Mouse (Mus musculus): ENCODE results near the gene Fbln2. TPM values are rescaled to one million over a fixed set of nuclear protein-coding genes. Genes with fewer than 3 reads are reported as not detected.
A peak's percentile ranks its signal among the peaks of the same experiment; 100 is the strongest.

Fbln2 gene
- polyA plus RNA-seq, 1 experiment from 2014 or later = 19.5 TPM

- ATAC-seq = no peak
- no peaks in the 10 kb centered on the region for H3K36me3 ChIP-seq (ENCODE audit: control insufficient read depth, insufficient read depth)
- H3K4me3 ChIP-seq (ENCODE audit: low read depth, low read length) = no peak overlapping the region
- peaks cover 25% of the 10 kb centered on the region; the same call in 1 of the 2 replicates for H3K27me3 ChIP-seq (replicated peaks; ENCODE audit: control insufficient read depth, insufficient read depth, low read length)
- no peaks in the 10 kb centered on the region for H3K9me3 ChIP-seq (ENCODE audit: control insufficient read depth)
- H3K4me1 ChIP-seq (replicated peaks; ENCODE audit: control insufficient read depth, insufficient read depth, low read length) = no peaks in the 10 kb centered on the region
- no peak overlapping the region for H3K9ac ChIP-seq (ENCODE audit: low read depth, low read length)
- no peak overlapping the region for H3K27ac ChIP-seq (ENCODE audit: low read depth, low read length)
- 18% methylated on average over 2 of the region's 2 CpGs for WGBS
- no peak for TF ChIP-seq CTCF (IDR thresholded peaks at IDR 0.05; ENCODE audit: low read depth)
- no peak overlapping the region for H3K4me2 ChIP-seq (replicated peaks; ENCODE audit: low read depth)
Measured at GRCm38 (mm10) chr6:91209780-91210179, 2.5 kb upstream of the Fbln2 start.

- no peak for ATAC-seq
- no peak for TF ChIP-seq CTCF (IDR thresholded peaks at IDR 0.05; ENCODE audit: low read depth)
- no peak overlapping the region for H3K4me2 ChIP-seq (replicated peaks; ENCODE audit: low read depth)
- no peaks in the 10 kb centered on the region for H3K4me1 ChIP-seq (replicated peaks; ENCODE audit: control insufficient read depth, insufficient read depth, low read length)
- WGBS = 44% methylated on average over 3 of the region's 3 CpGs
- no peak overlapping the region for H3K4me3 ChIP-seq (ENCODE audit: low read depth, low read length)
- H3K27me3 ChIP-seq (replicated peaks; ENCODE audit: control insufficient read depth, insufficient read depth, low read length) = peaks cover 25% of the 10 kb centered on the region; the same call in 1 of the 2 replicates
- H3K9ac ChIP-seq (ENCODE audit: low read depth, low read length) = no peak overlapping the region
- no peaks in the 10 kb centered on the region for H3K9me3 ChIP-seq (ENCODE audit: control insufficient read depth)
- H3K36me3 ChIP-seq (ENCODE audit: control insufficient read depth, insufficient read depth) = no peaks in the 10 kb centered on the region
- no peak overlapping the region for H3K27ac ChIP-seq (ENCODE audit: low read depth, low read length)
Measured at GRCm38 (mm10) chr6:91210852-91211251, 1.4 kb upstream of the Fbln2 start.

- Histone ChIP-seq H3K9ac (ENCODE audit: low read depth, low read length) (no peak overlapping the region), H3K4me1 (replicated peaks; ENCODE audit: control insufficient read depth, insufficient read depth, low read length) (no peaks in the 10 kb centered on the region), H3K4me2 (replicated peaks; ENCODE audit: low read depth) (peak overlapping the region; percentile 55), H3K4me3 (ENCODE audit: low read depth, low read length) (peak overlapping the region; percentile 20; the same call in 1 of the 2 replicates), H3K27me3 (replicated peaks; ENCODE audit: control insufficient read depth, insufficient read depth, low read length) (peaks cover 25% of the 10 kb centered on the region; the same call in 1 of the 2 replicates), H3K36me3 (ENCODE audit: control insufficient read depth, insufficient read depth) (no peaks in the 10 kb centered on the region), H3K9me3 (ENCODE audit: control insufficient read depth) (no peaks in the 10 kb centered on the region), H3K27ac (ENCODE audit: low read depth, low read length) (no peak overlapping the region)
- 2% methylated on average over 29 of the region's 29 CpGs for WGBS
- ATAC-seq = peak; percentile 13; the same call in 1 of the 2 replicates
- no peak for TF ChIP-seq CTCF (IDR thresholded peaks at IDR 0.05; ENCODE audit: low read depth)
Measured at GRCm38 (mm10) chr6:91212571-91212970, 316 bp downstream of the Fbln2 start.

GRCm38 (mm10) chr6:91213287-91214218 lies 1.3 kb downstream of the Fbln2 start:
- Histone ChIP-seq H3K4me3 (ENCODE audit: low read depth, low read length) (no peak overlapping the region), H3K27ac (ENCODE audit: low read depth, low read length) (no peak overlapping the region), H3K9ac (ENCODE audit: low read depth, low read length) (no peak overlapping the region), H3K4me1 (replicated peaks; ENCODE audit: control insufficient read depth, insufficient read depth, low read length) (no peaks in the 10 kb centered on the region), H3K4me2 (replicated peaks; ENCODE audit: low read depth) (peak overlapping the region; percentile 55), H3K27me3 (replicated peaks; ENCODE audit: control insufficient read depth, insufficient read depth, low read length) (peaks cover 25% of the 10 kb centered on the region; the same call in 1 of the 2 replicates), H3K36me3 (ENCODE audit: control insufficient read depth, insufficient read depth) (no peaks in the 10 kb centered on the region), H3K9me3 (ENCODE audit: control insufficient read depth) (no peaks in the 10 kb centered on the region)
- 63% methylated on average over 21 of the region's 21 CpGs for WGBS
- TF ChIP-seq CTCF (IDR thresholded peaks at IDR 0.05; ENCODE audit: low read depth) = no peak
- no peak for ATAC-seq

- H3K4me1 ChIP-seq (replicated peaks; ENCODE audit: control insufficient read depth, insufficient read depth, low read length) = no peaks in the 10 kb centered on the region
- no peak overlapping the region for H3K4me3 ChIP-seq (ENCODE audit: low read depth, low read length)
- WGBS = 56% methylated on average over 1 of the region's 1 CpGs
- H3K9me3 ChIP-seq (ENCODE audit: control insufficient read depth) = no peaks in the 10 kb centered on the region
- no peak overlapping the region for H3K9ac ChIP-seq (ENCODE audit: low read depth, low read length)
- ATAC-seq = no peak
- no peak overlapping the region for H3K4me2 ChIP-seq (replicated peaks; ENCODE audit: low read depth)
- H3K36me3 ChIP-seq (ENCODE audit: control insufficient read depth, insufficient read depth) = no peaks in the 10 kb centered on the region
- no peak overlapping the region for H3K27ac ChIP-seq (ENCODE audit: low read depth, low read length)
- H3K27me3 ChIP-seq (replicated peaks; ENCODE audit: control insufficient read depth, insufficient read depth, low read length) = peaks cover 23% of the 10 kb centered on the region; the same call in 1 of the 2 replicates
- TF ChIP-seq CTCF (IDR thresholded peaks at IDR 0.05; ENCODE audit: low read depth) = no peak
Measured at GRCm38 (mm10) chr6:91215454-91215853, 3.2 kb downstream of the Fbln2 start.

GRCm38 (mm10) chr6:91218445-91218844 lies 6.2 kb downstream of the Fbln2 start:
- WGBS = 51% methylated on average over 9 of the region's 9 CpGs

More at GRCm38 (mm10) chr6:91218445-91218844, 6.2 kb downstream of the Fbln2 start:
- Histone ChIP-seq H3K27me3 (replicated peaks; ENCODE audit: control insufficient read depth, insufficient read depth, low read length) (peaks cover 3% of the 10 kb centered on the region; the same call in 1 of the 2 replicates), H3K9ac (ENCODE audit: low read depth, low read length) (no peak overlapping the region), H3K36me3 (ENCODE audit: control insufficient read depth, insufficient read depth) (no peaks in the 10 kb centered on the region), H3K9me3 (ENCODE audit: control insufficient read depth) (no peaks in the 10 kb centered on the region), H3K4me3 (ENCODE audit: low read depth, low read length) (no peak overlapping the region), H3K27ac (ENCODE audit: low read depth, low read length) (no peak overlapping the region), H3K4me2 (replicated peaks; ENCODE audit: low read depth) (no peak overlapping the region), H3K4me1 (replicated peaks; ENCODE audit: control insufficient read depth, insufficient read depth, low read length) (no peaks in the 10 kb centered on the region)
- TF ChIP-seq CTCF (IDR thresholded peaks at IDR 0.05; ENCODE audit: low read depth) = no peak
- ATAC-seq = no peak

All from intestine, postnatal 0 days (tissue).